Mouse (Mus musculus) liver (tissue): ENCODE measurements around the gene Adgra3.
A peak's percentile ranks its signal among the peaks of the same experiment; 100 is the strongest.

ENCODE experiments used
- DNase-seq: peaks from one replicate; pipeline ENCODE4 v3.0.0-alpha.2; 2020; ENCODE audit warnings: mixed read lengths

The Adgra3 gene

DNA sequence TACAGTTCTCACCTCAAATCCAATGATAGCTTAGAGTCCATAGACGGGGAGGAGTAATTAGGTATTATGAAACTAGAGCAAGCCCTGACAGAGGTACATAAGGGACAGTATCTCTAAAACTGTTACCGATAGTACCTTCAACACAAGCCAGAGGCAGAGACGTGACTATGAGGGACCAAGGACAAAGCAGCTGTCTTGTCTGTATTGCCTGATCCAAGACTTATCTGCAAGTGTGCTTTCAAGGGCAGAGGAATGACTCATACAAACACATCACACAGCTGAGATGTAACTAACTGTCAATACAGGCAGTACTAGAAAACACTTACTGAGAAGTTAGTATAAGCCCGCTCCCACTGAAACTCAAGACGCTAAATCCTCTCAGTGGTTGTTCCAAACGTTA lies 91.1 kb downstream of the Adgra3 start:
- DNase-seq = no peak

GRCm38 (mm10) chr5:49965810-49966209 lies 93.0 kb downstream of the Adgra3 start:
- no peak for DNase-seq

DNA sequence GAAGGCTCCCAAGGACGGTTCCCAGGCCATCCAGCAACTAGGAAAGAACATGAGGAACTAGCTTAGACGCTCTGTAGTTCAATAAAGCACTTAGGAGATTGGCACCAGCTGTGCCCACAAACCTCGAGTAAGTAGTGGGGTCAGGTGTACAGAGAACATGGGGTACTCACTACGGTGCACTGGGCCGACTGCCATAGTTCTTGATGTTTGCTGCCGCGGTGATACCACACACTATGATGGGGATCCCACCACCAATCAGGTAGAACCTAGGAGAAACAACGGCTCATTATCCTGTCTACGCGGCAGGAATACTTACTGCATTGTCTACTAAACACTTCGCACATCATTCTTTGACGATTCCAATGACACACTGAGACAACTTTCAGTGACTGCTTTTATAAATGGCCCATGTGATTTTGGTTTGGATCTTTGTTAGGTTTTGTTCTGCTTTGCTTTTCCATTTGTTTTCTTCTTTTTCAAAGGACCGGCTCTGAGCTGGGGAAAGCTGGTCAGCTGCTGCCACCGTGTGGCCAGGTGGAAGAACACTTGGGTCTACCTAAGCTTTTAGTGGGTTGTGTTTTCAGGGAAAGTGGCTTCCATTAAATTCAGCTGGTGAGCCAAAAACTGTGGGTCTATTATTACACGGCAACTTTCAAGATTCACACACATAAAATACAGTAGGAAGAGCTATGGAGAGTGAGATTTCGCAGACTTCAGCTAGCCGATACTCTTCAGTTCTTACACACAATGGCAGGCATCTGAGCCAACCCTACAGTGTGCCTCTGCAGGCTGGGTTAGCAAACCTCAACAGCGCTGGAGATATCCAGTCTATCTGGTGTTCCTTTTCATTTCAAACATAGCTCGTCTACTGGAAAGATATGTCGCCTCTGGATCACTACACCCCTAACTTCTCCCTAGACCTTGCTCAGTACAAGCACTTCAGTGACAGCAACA lies 97.1 kb downstream of the Adgra3 start:
- DNase-seq = peak; percentile 42

GRCm38 (mm10) chr5:49936354-49936753 lies 122.5 kb downstream of the Adgra3 start:
- DNase-seq = no peak

DNA sequence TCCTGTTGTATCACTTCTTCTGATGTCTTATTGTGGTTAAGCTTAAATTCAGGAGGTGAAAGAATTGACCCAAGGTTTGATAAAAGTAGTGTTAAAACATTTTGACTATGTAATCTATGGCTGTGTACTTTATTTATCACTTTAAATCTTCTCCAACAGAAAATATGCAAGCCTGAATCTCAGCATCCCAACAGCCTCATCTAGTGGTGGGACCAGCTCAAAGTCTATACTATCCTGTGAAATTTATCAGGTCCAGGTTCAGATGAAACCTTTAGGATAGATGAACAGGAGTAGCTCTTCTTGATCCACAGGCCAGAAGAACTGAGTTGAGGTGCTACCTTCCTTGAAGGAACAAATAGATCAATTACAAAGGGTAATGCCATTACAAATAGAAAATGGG lies 134.1 kb downstream of the Adgra3 start:
- DNase-seq = no peak

DNA sequence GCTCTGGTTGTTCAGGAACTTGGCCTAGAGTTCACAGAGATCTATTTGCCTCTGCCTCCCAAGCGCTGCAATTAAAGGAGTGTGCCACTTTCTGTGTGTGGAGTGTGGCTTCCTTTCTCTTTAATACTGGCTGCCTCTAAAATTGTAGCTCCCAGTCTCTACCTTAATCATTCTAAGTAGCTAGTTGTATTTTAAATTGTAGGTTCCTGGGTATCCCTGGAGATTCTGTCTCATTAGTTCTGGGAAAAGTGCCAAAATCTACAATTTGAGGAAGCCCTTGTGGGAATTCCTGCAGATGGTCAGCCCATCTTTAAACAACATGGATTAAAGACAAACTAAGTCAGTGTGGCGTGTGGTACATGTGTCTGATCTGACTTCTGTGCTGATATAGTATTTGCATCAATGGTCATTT lies 143.1 kb downstream of the Adgra3 start:
- DNase-seq = no peak
